Mouse (Mus musculus) retina, adult 2 months (tissue): ENCODE measurements around the gene Bnc2.

Source experiments
- DNase-seq: peaks from one replicate; pipeline ENCODE4 v3.0.0-alpha.2; 2012; ENCODE audit warnings: low read depth, low spot score

Gene Bnc2

DNA sequence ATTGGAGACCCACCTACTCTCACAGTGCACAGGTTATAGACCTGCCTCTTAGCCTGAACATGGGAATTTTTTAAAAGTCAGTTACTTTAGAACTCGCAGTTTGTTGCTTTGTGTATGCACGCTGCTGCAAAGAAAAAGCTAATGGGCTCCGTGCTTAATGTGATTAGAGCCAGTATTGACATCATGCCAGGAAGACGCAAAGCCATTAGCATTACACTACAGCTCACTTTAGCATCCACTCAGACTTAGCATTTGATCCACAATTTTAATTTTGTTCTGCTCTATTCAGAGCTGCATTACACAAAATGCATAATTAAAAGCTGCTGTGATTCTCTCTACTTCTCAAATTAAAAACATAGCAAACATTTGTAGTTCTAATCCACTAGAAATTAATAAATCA, 350.7 kb downstream of the Bnc2 start:
- no peak for DNase-seq

DNA sequence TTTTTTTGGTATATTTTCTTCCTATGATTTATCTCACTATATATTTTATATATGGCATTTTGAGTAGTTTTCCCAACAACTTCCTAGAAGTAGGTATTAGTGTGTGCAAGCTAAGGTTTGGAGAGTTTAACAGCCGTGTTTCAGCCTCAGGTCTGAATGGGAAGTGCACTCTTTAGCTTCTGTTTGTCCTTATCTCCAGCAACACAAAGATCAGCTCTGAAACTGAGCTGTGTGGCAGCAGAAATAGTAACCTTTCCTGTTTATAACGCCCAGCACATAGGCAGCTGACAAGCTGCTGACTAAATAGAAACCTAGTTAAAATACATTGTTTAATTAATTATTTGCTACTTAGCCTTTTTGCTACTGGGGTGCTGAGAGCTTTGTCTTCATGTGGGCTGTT, 353.5 kb downstream of the Bnc2 start:
- no peak for DNase-seq

DNA sequence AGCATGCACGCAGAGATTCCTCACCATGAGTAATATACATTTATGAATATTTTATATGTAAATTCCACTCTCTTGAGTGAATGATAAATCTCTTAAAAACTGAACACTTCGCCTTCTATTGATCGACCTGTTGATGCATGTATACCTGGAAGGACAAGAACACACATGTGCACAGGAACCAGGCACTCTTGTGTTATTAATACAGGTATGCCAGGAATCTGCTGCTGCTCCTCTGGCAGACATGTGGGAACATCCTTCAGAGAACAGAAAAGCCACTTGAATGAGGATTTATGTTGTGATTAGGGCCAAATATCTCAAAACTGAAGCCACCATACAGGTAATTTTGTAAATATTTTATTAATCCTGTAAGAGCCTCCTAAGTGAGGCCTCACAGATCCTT, 357.7 kb downstream of the Bnc2 start:
- DNase-seq = no peak

DNA sequence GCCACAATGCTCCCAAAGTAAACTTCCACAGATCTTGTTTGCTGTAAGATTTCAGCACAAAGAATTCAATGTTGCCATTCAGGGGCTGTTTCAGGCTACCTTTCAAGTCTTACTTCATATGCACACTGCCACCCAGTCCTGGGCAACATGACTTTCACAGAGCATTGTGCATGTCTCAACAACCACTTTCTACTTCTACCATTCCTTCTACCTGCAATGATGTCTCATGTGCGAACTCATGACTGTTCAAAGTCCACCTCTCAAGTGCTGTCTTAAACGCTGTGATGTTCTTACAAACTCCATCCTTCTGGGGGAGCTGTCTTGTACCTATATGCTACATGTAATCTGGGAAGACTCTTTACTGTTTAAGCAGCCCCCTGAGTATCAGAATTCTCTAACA, 363.7 kb downstream of the Bnc2 start:
- no peak for DNase-seq

DNA sequence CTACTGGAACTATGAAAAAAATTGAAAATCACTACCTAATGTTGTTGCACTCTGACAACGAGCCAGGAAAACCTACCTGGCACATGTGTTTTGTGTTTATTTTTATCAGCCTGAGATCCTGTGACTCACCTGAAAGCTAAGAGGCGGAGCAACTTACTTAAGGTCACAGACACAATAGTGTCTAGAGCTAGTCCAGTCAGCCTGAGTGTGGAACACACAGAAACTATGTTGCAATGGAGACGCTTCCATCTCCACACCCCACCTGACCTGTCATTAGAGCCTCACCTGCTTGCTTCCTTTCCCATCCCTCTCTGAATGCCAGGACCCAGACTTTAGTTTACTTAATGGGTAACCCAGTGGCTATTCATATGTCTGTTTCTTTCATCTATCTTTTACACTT, 364.2 kb downstream of the Bnc2 start:
- no peak for DNase-seq

DNA sequence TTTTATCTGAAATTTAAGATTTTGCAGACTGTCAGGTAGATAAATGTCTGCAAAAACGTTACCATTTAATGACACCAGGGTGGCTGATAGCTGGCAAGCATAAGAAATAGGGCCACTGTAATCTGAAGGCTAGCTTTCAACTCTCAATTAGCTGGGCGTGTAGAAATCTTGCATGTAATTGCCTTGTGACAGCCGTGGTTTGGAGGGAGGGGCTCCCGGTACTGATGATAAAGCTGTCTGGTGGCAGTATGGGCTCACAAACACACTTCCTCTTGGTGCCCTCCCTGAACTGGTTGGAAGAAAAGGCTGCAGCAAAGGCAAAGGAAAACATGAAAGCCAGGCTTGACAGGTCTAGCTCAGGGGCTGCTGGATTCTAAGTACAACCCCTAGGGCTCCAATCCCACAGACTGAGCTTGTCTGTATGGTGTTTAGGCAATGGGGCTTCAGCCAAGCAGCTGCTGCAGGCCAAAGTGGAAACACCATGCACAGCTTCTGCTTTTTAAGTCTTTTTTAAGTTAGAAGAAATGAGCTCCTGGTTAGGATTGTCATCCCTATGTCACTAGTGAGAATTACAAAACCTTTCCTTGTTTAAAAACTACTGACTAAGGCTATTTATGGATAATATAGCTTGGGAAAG, 366.7 kb downstream of the Bnc2 start:
- DNase-seq = no peak

DNA sequence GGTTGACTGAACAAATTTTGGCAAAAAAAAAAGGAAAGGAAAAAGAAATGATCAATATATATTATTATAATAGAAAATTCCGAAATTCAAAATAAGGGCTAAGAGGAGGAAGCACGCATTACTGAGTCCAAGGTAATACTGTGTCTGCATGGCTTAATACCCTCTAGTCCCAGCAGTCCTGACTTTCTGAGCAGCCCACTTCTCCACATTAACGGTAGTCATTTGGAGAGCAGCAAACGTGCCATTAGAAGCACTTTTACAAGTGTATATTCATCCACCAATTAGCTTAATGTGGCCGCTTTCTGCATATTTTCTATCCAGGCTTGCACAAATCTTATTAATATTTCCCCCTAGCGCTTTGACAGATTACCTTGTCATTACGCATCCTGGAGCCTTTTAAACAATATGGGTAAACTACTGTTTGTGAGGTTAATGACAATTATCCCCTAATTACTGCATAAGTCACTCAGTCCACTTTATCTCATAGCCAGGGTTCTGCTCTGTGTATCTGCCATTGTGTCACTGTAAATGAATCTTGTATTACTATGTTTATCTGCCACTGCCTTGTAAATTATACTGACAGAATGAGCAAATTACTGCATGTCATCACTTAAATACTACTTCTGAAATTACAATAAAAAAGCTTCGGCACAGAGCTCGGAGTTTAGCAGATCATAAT, 368.0 kb downstream of the Bnc2 start:
- no peak for DNase-seq

DNA sequence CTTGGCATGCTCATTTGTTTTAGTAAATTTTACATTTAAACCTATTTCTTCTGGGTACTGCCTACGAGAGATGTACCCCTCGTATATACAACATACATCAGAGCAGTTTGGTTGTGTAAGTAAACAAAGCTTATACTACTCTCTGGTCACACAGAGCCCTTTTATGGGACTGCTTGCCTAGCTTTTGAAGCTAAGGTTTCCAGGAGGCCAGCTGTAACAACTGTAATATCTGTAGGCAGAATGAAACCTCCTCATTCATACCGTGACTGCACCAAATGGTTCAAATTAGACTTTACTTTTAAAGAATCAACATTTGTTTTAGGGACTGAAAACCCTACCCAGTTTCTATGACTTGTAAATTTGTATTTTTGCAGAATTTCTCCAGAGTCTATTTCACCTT, 372.1 kb downstream of the Bnc2 start:
- DNase-seq = no peak

DNA sequence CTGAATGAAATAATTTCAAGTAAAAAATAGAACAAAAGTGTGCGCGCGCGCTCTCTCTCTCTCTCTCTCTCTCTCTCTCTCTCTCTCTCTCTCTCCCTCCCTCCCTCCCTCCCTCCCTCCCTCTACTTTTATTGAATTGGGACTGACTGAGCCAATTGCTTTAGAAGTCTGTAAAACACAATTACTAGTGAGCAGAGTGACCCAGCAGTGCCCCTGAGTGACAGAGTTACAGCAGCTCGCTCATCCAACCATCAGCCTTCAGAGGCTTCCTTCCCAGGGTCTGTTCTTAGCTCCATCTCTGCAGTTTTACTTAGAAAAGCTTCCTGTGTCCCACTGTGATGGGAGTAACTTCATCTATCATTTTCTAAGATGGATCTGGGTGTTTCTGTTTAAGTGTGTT, 389.9 kb downstream of the Bnc2 start:
- no peak for DNase-seq

DNA sequence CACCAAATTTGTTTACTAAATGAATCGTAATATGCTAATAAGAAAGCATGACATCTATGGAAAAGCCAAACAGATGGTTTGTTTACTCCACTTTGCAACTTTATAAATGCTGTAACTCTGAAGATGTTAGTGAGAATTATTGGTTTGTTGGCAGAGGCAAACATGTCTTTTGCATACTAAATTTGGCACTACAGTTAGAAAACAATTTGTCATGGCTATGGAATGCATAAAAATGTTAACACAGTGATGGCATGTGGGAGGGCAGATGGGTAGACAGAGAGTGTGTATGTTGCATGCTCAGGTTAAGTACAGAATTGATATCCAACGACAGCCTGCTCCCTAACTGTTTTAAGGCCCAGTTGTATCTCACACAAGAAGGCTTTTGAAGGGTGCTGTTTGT, 392.4 kb downstream of the Bnc2 start:
- no peak for DNase-seq

DNA sequence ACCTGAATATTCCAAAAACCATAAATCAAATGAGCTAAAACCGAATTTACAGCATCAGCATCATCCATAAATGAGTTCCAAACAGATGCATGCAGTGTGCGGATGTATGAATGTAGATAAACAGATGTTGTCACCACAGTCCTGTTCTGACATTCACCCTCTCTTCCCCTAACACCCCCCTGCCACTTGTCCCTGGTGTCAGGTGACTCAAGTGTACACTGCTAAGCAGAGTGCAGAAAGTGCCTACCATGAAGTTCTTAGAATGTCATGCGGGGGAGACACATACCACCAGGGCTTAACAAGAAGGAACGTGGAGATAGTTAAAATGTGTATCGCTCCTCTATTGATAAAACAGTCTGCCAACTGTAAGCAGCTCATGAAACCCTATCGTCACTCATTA, 396.9 kb downstream of the Bnc2 start:
- no peak for DNase-seq

DNA sequence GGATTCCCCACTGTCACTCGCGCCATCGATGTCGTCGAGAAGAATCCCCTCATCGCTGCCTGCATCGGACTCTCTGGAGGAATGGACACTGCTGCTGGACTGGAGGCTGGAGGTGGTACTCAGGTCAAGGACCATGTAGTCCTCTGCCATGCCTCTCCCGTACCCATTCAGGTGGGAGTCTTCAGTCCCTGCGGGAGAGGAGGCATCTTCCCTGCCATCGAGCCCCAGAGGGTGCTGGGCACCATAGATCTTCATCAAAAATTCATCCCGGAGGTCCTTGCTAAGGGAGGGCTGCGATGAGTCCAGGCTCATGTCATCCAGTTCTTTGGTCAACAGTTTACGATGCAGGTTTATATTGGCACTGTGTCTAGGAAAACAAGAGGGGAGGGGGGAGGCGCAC, 399.0 kb downstream of the Bnc2 start:
- no peak for DNase-seq

DNA sequence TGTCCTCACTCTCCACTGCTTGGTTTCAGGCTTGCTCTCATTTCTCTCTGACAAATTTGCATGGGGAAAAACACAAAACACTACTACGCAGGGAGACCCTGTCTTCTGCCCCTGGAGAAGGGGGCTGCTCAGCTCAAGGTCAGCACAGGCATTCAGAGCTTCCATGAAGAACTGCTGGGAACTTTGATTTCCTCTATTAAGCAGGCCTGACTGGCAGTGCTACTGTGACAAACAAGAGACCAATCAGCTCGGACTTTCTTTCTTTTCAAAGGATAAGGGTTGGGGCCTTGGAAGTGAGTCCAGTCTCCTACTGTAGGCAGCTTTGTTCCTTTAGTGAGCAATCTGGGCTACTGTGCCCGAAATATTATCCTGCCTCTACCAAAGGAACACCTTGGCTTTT, 400.9 kb downstream of the Bnc2 start:
- no peak for DNase-seq

DNA sequence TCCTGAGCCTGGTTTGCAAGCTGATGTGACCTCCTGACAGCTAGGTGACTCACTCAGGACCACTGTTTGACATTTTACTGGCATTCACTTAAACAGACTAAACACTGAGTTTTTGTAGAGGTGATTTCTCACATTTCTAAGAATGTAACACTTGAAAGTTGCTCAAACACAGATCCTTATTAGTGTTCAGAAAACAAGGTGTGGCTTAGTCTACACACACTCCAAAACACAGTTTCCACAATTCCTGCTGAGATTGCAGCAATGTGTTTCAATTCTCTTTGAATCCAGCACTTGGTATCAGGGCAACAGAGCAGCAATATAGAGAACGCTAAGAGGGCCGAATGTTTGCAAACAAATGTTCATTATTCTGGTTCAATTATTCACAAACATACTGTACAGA, 402.2 kb downstream of the Bnc2 start:
- no peak for DNase-seq

DNA sequence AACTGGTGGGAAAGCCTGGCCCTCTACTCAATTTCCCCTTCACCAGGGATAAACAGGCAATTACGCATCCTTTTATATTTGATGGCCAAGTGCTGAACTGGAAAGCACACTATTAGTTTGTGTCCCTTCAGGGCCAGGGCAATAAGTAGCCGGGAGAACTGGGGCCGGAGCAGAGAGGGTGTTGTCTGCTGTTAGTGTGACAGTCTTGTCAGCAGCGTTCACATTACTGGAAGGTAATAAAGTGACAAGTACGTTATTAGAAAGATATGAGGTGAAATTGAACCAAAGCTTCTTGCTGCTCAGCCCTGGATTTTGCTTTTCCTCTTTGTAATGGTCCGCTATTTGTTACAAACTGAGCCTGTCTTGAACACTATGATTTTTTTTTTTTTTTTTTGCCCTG, 405.2 kb downstream of the Bnc2 start:
- DNase-seq = no peak

DNA sequence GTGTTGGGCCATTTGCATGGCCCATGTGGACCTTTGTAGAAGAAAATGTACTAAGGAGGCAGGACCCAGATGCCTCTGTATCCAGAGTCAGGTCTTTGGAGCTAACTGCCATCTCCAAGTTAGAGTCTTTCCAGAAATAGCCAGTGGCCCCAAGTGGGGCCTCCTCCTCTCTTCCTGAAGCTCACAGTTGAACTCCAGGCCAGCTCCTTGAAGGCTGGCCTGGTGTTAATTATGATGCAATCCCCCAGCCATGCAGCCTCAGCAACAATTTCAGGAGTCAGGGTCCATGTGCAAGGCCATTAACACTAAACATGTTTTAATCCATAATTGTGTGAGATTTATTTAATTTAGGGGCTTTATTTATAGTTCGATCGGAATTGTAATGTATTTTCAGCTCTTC, 427.7 kb downstream of the Bnc2 start:
- DNase-seq = no peak

DNA sequence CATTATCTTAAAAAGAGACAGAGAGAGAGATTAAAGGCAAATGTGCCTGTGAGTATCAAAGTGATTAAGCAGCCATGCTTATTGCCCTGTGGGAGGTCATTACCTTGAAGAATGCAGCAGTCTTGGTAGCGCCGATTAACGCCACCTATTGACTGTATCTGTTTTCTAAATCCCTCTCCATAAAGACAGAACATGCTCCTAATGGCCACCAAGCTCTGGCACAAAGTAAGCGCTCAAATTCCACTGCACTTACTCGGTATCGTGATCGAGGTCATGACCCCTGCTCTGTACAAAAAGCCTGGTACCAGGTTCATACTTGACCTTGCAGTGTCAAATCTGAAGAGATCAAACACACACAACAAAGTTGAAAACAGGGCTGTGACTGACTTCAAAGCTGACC, 442.7 kb downstream of the Bnc2 start:
- no peak for DNase-seq

DNA sequence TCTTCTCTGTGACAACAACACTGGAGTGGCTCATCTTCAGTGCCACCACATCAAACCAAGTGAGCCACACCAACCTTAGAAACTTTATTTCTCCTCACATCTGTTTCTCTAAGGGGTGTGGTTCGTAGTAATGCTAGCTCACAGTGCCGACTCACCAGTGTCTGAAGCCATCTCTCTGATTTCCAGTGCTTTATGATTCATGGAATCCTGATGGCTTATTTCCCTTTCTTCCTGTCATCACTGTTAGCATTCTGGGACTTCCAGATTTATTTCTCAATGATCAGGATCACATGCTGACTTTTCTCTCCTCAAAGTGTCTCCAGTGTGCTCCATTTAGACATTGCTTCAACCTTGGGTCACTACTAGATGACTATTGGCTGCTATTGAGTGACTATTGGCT, 443.8 kb downstream of the Bnc2 start:
- no peak for DNase-seq

DNA sequence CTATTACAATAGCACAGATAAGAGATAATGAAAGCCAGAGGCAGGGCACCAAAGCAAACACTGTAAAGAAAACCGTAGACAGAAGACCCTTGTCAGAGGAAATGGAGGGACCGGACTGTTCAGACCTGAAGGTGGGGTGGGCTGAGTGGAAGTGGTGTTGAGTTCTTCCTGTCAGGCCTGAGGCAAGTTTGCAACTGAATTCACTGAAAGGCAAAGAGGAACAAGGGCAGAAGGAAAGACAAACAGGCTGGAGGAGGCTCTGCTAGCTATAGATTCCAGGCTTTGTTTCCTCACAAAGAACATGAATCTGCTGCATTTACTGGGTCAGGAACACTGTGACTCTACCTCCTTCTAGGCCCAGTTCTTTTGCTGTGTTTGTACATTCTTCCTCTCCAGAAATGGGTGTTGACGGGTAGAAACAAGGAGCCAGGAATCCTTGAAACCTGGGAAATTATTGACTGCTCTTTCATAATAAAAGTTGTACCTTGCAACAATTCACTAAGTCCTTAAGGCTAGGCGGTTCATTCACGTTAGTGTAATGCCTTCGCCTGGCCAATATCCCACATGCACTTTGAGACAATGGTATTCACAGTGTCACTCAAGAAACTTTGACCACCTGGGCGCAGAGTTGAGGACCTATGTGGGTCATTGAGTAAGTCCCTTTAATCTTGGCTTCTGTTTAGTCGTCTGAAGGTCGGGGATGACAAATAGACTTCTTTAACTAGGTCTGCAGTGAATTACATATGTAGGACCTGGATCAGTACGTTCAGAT, 445.7 kb downstream of the Bnc2 start:
- DNase-seq = no peak

DNA sequence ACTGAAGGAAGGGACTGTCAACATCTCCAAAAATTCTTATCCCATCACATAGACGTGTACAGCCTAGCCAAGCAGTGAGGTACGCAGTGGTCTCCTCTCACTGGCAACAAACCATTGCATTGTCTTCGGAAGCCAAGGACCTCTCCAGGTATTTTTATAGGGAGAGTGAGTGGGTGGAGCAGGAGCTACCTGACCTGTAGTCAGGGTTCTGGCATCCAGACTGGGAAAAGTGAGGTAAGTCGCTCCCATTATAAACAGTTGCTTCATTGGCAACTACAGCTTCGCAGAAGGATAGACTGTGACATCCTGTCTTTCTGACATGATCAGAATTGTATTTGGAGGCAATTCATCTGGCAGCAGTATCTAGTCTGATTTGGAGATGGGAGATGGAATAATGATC, 446.5 kb downstream of the Bnc2 start:
- no peak for DNase-seq
